Mouse (Mus musculus) cortical plate, adult 2 months (tissue): Measurements from ENCODE around the gene Agfg1.

Source experiments
- CTCF ChIP-seq: fragments of 200-500 bp; IDR thresholded peaks from 2 replicates; pipeline ENCODE4 v1.5.1; 2011; ENCODE audit warnings: mild to moderate bottlenecking, control low read depth, low read length; ENCODE audit not compliant: insufficient read depth; ENCODE audit errors: extremely low read depth
- POLR2A ChIP-seq: fragments of 200-500 bp; IDR thresholded peaks from 2 replicates; pipeline ENCODE4 v1.6.1; 2011; ENCODE audit warnings: mild to moderate bottlenecking, low read length, control low read depth; ENCODE audit not compliant: insufficient read depth; ENCODE audit errors: extremely low read depth

DNA sequence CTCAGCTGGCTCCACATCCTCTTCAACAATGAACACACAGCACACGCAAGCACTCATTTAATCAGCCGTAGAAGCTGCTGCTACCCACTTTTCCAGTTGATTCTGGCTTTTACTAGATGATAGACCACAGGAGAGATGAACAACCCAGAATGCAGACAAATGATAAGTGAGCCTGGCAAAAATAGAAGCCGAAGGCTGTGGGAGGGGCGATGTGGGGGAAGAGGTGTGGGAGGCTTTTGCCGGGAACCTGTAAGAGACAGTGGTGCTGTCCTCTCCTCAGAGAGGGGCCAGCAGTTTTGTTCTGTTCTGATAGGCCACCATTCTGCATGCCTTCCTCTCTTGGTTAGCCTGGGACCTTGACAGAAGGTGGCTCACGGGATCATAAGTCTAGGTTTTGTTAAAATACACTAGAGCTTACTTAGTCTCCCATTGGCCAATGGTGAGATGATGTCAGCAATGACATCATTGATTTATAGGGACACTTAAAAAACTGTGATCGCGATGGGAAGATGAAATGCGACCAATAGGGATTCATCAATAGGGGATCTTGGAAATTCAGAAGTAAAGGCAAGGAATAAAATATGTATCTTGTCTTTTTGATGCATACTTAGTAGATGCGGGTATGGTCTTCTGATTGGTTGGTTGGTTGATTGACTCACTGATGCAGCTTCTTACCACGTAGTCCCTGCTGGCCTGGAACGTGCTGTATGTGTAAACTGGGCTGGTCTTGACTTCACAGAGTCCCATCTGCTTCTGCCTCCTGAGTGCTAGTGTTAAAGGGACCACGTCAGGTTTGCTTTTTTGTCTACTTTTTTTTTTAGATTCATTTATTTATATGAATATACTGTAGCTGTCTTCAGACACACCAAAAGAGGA, 2.7 kb upstream of the Agfg1 start:
- no peak for TF ChIP-seq CTCF
- no peak for TF ChIP-seq POLR2A
